Mouse (Mus musculus): Measurements from ENCODE around the gene Olfr201. TPM values are rescaled to one million over a fixed set of nuclear protein-coding genes. Genes with fewer than 3 reads are reported as not detected.
"Not testable (repeated sequence)": the region's sequence is repeated elsewhere in the genome, so short reads cannot be mapped to it uniquely, and the experiment has no call there.

The Olfr201 gene
- not detected in 2 replicates for polyA plus RNA-seq (2015; fragmentation: Nextera tagmentation; extraction: Ambion mirVana)

- H3K4me3 ChIP-seq; H3K36me3 ChIP-seq; H3K9me3 ChIP-seq; H3K4me1 ChIP-seq; H3K4me2 ChIP-seq (replicated peaks); H3K9ac ChIP-seq; H3K27ac ChIP-seq; H3K27me3 ChIP-seq; ATAC-seq (ENCODE audit: low FRiP score, low read depth): not testable (repeated sequence)
- 87% methylated on average over 4 of the region's 4 CpGs for WGBS
These were observed at the start of gene Olfr201 for GRCm38 (mm10) chr16:59272532-59272931. Gene Olfr201 (minus strand): TSS chr16:59272632.

GRCm38 (mm10) chr16:59318148-59318547, 45.7 kb upstream of the Olfr201 start, which contains the start of gene Olfr204:
Gene Olfr204 (minus strand): TSS chr16:59318248.
- ATAC-seq (ENCODE audit: low FRiP score, low read depth): no peak
- Histone ChIP-seq H3K4me2 (replicated peaks) (no peak within 1 kb of the TSS), H3K9ac (no peak within 1 kb of the TSS), H3K27me3 (no peaks in the 10 kb centered on the region), H3K9me3 (no peaks in the 10 kb centered on the region), H3K4me1 (no peaks in the 10 kb centered on the region), H3K4me3 (no peak within 1 kb of the TSS), H3K27ac (no peak within 1 kb of the TSS), H3K36me3 (no peaks in the 10 kb centered on the region)

GRCm38 (mm10) chr16:59298581-59298980, 26.1 kb upstream of the Olfr201 start, which contains the start of gene Olfr203:
Gene Olfr203 (plus strand): TSS chr16:59298881.
- H3K4me3 ChIP-seq: no peak within 1 kb of the TSS
- H3K4me1 ChIP-seq: no peaks in the 10 kb centered on the region
- H3K9me3 ChIP-seq: no peaks in the 10 kb centered on the region
- ATAC-seq (ENCODE audit: low FRiP score, low read depth): no peak
- H3K4me2 ChIP-seq (replicated peaks): no peak within 1 kb of the TSS
- H3K36me3 ChIP-seq: no peaks in the 10 kb centered on the region
- 80% methylated on average over 2 of the region's 2 CpGs for WGBS
- no peaks in the 10 kb centered on the region for H3K27me3 ChIP-seq
- no peak within 1 kb of the TSS for H3K27ac ChIP-seq
- H3K9ac ChIP-seq: no peak within 1 kb of the TSS

GRCm38 (mm10) chr16:59287576-59287975, 15.1 kb upstream of the Olfr201 start:
- H3K27me3 ChIP-seq; H3K27ac ChIP-seq; H3K36me3 ChIP-seq; H3K4me1 ChIP-seq; H3K4me2 ChIP-seq (replicated peaks); H3K4me3 ChIP-seq; H3K9me3 ChIP-seq; H3K9ac ChIP-seq; ATAC-seq (ENCODE audit: low FRiP score, low read depth): not testable (repeated sequence)
- 88% methylated on average over 9 of the region's 9 CpGs for WGBS

GRCm38 (mm10) chr16:59286693-59287092, 14.3 kb upstream of the Olfr201 start, which contains the start of gene Olfr202:
Gene Olfr202 (minus strand): TSS chr16:59286793.
- no peaks in the 10 kb centered on the region for H3K27me3 ChIP-seq
- H3K4me3 ChIP-seq: no peak within 1 kb of the TSS
- H3K27ac ChIP-seq: no peak within 1 kb of the TSS
- WGBS: 89% methylated on average over 1 of the region's 1 CpGs
- no peak within 1 kb of the TSS for H3K4me2 ChIP-seq (replicated peaks)
- H3K36me3 ChIP-seq: no peaks in the 10 kb centered on the region
- ATAC-seq (ENCODE audit: low FRiP score, low read depth): no peak
- H3K4me1 ChIP-seq: no peaks in the 10 kb centered on the region
- H3K9me3 ChIP-seq: no peaks in the 10 kb centered on the region
- H3K9ac ChIP-seq: no peak within 1 kb of the TSS

GRCm38 (mm10) chr16:59283476-59283875, 11.0 kb upstream of the Olfr201 start:
- WGBS: 56% methylated on average over 1 of the region's 1 CpGs
- no peaks in the 10 kb centered on the region for H3K9me3 ChIP-seq

GRCm38 (mm10) chr16:59280542-59280941, 8.1 kb upstream of the Olfr201 start:
- no peak overlapping the region for H3K9ac ChIP-seq
- H3K27me3 ChIP-seq: no peaks in the 10 kb centered on the region
- H3K27ac ChIP-seq: no peak overlapping the region
- H3K9me3 ChIP-seq: no peaks in the 10 kb centered on the region
- no peaks in the 10 kb centered on the region for H3K36me3 ChIP-seq
- H3K4me2 ChIP-seq (replicated peaks): no peak overlapping the region
- no peak for ATAC-seq (ENCODE audit: low FRiP score, low read depth)
- no peaks in the 10 kb centered on the region for H3K4me1 ChIP-seq
- H3K4me3 ChIP-seq: no peak overlapping the region
- 69% methylated on average over 3 of the region's 3 CpGs for whole genome bisulfite sequencing

More at GRCm38 (mm10) chr16:59283476-59283875, 11.0 kb upstream of the Olfr201 start:
- ATAC-seq (ENCODE audit: low FRiP score, low read depth): no peak
- no peak overlapping the region for H3K4me3 ChIP-seq
- no peaks in the 10 kb centered on the region for H3K27me3 ChIP-seq
- no peaks in the 10 kb centered on the region for H3K4me1 ChIP-seq
- no peak overlapping the region for H3K27ac ChIP-seq
- no peak overlapping the region for H3K9ac ChIP-seq
- H3K36me3 ChIP-seq: no peaks in the 10 kb centered on the region
- H3K4me2 ChIP-seq (replicated peaks): no peak overlapping the region

- ATAC-seq (ENCODE audit: low FRiP score, low read depth); H3K27ac ChIP-seq: not testable (repeated sequence)
These were observed 3.3 kb downstream of the Olfr201 start for GRCm38 (mm10) chr16:59269097-59269496.

GRCm38 (mm10) chr16:59249684-59250083, 22.7 kb downstream of the Olfr201 start:
- no peak for ATAC-seq (ENCODE audit: low FRiP score, low read depth)
- WGBS: 84% methylated on average over 17 of the region's 17 CpGs
- Histone ChIP-seq H3K9ac (no peak overlapping the region), H3K4me1 (no peaks in the 10 kb centered on the region), H3K27me3 (no peaks in the 10 kb centered on the region), H3K36me3 (no peaks in the 10 kb centered on the region), H3K9me3 (0 out of 2 replicates have a peak, but pooled peaks cover 3% of the 10 kb centered on the region), H3K27ac (no peak overlapping the region), H3K4me3 (no peak overlapping the region), H3K4me2 (replicated peaks) (no peak overlapping the region)

More at GRCm38 (mm10) chr16:59269097-59269496, 3.3 kb downstream of the Olfr201 start:
- H3K4me3 ChIP-seq; H3K4me1 ChIP-seq; H3K27me3 ChIP-seq; H3K36me3 ChIP-seq; H3K4me2 ChIP-seq (replicated peaks); H3K9ac ChIP-seq; H3K9me3 ChIP-seq: not testable (repeated sequence)
- WGBS: 76% methylated on average over 4 of the region's 4 CpGs

- H3K4me1 ChIP-seq; H3K9ac ChIP-seq; H3K9me3 ChIP-seq; H3K4me2 ChIP-seq (replicated peaks); H3K27ac ChIP-seq; H3K4me3 ChIP-seq; ATAC-seq (ENCODE audit: low FRiP score, low read depth); H3K36me3 ChIP-seq; H3K27me3 ChIP-seq: not testable (repeated sequence)
- WGBS: 73% methylated on average over 1 of the region's 1 CpGs
These were observed 52.8 kb downstream of the Olfr201 start, which contains the start of gene Olfr199 for GRCm38 (mm10) chr16:59219667-59220066. Gene Olfr199 (minus strand): TSS chr16:59219767.

GRCm38 (mm10) chr16:59217861-59218260, 54.6 kb downstream of the Olfr201 start:
- not testable (repeated sequence) for ATAC-seq (ENCODE audit: low FRiP score, low read depth); H3K9me3 ChIP-seq; H3K27ac ChIP-seq; H3K4me1 ChIP-seq; H3K27me3 ChIP-seq; H3K9ac ChIP-seq; H3K4me2 ChIP-seq (replicated peaks); H3K4me3 ChIP-seq; H3K36me3 ChIP-seq
- WGBS: 75% methylated on average over 3 of the region's 3 CpGs

All from limb, embryonic 13.5 days (tissue).